Mouse (Mus musculus): ENCODE measurements around the gene Stk40. TPM values are rescaled to one million over a fixed set of nuclear protein-coding genes. Genes with fewer than 3 reads are reported as not detected.

Stk40 gene
- total and polyA plus RNA-seq, 2 experiments from 2014 or later = 16.9 to 21.2 TPM

GRCm38 (mm10) chr4:126152864-126153263 is 49.1 kb downstream of the Stk40 start:
- DNase-seq (ENCODE audit: low spot score) (no peak), ATAC-seq (ENCODE audit: low FRiP score) (no peak)
- Histone ChIP-seq H3K4me3 (ENCODE audit: low read depth, low read length) (no peak overlapping the region), H3K36me3 (ENCODE audit: insufficient read depth, low read length) (no peaks in the 10 kb centered on the region), H3K9me3 (ENCODE audit: low read length) (no peaks in the 10 kb centered on the region), H3K4me2 (ENCODE audit: low read depth, low read length, poor library complexity, severe bottlenecking) (no peak overlapping the region), H3K9ac (replicated peaks; ENCODE audit: low read length, poor library complexity, severe bottlenecking) (no peak overlapping the region), H3K27ac (ENCODE audit: low read depth, low read length) (no peak overlapping the region), H3K4me1 (ENCODE audit: insufficient read depth, low read length) (0 out of 2 replicates have a peak, but pooled peaks cover 4% of the 10 kb centered on the region), H3K27me3 (ENCODE audit: insufficient read depth, low read length) (peaks cover 24% of the 10 kb centered on the region)
- no peak for TF ChIP-seq CTCF (IDR thresholded peaks at IDR 0.05)
- WGBS = 61% methylated on average over 14 of the region's 14 CpGs

- no peak overlapping the region for H3K4me3 ChIP-seq (ENCODE audit: low read depth, low read length)
- no peaks in the 10 kb centered on the region for H3K36me3 ChIP-seq (ENCODE audit: insufficient read depth, low read length)
- H3K4me2 ChIP-seq (ENCODE audit: low read depth, low read length, poor library complexity, severe bottlenecking) = no peak overlapping the region
- no peak overlapping the region for H3K27ac ChIP-seq (ENCODE audit: low read depth, low read length)
- no peak for DNase-seq (ENCODE audit: low spot score)
- ATAC-seq (ENCODE audit: low FRiP score) = no peak
- H3K4me1 ChIP-seq (ENCODE audit: insufficient read depth, low read length) = no peaks in the 10 kb centered on the region
- no peak overlapping the region for H3K9ac ChIP-seq (replicated peaks; ENCODE audit: low read length, poor library complexity, severe bottlenecking)
- TF ChIP-seq CTCF (IDR thresholded peaks at IDR 0.05) = no peak
- 78% methylated on average over 4 of the region's 4 CpGs for WGBS
- peaks cover 2% of the 10 kb centered on the region; the same call in 1 of the 2 replicates for H3K27me3 ChIP-seq (ENCODE audit: insufficient read depth, low read length)
- H3K9me3 ChIP-seq (ENCODE audit: low read length) = no peaks in the 10 kb centered on the region
Measured at GRCm38 (mm10) chr4:126155183-126155582, 51.4 kb downstream of the Stk40 start.

- Histone ChIP-seq H3K9me3 (ENCODE audit: low read length) (no peaks in the 10 kb centered on the region), H3K27ac (ENCODE audit: low read depth, low read length) (no peak overlapping the region), H3K4me3 (ENCODE audit: low read depth, low read length) (no peak overlapping the region), H3K9ac (replicated peaks; ENCODE audit: low read length, poor library complexity, severe bottlenecking) (no peak overlapping the region), H3K36me3 (ENCODE audit: insufficient read depth, low read length) (no peaks in the 10 kb centered on the region), H3K27me3 (ENCODE audit: insufficient read depth, low read length) (no peaks in the 10 kb centered on the region), H3K4me1 (ENCODE audit: insufficient read depth, low read length) (no peaks in the 10 kb centered on the region), H3K4me2 (ENCODE audit: low read depth, low read length, poor library complexity, severe bottlenecking) (no peak overlapping the region)
- no peak for TF ChIP-seq CTCF (IDR thresholded peaks at IDR 0.05)
- ATAC-seq (ENCODE audit: low FRiP score) (no peak), DNase-seq (ENCODE audit: low spot score) (no peak)
- WGBS = 58% methylated on average over 2 of the region's 2 CpGs
Measured at GRCm38 (mm10) chr4:126155869-126156268, 52.1 kb downstream of the Stk40 start.

- TF ChIP-seq CTCF (IDR thresholded peaks at IDR 0.05) = peak; percentile 70
- Histone ChIP-seq H3K27ac (ENCODE audit: low read depth, low read length) (no peak overlapping the region), H3K9me3 (ENCODE audit: low read length) (no peaks in the 10 kb centered on the region), H3K36me3 (ENCODE audit: insufficient read depth, low read length) (no peaks in the 10 kb centered on the region), H3K4me2 (ENCODE audit: low read depth, low read length, poor library complexity, severe bottlenecking) (no peak overlapping the region), H3K9ac (replicated peaks; ENCODE audit: low read length, poor library complexity, severe bottlenecking) (no peak overlapping the region), H3K4me3 (ENCODE audit: low read depth, low read length) (no peak overlapping the region), H3K27me3 (ENCODE audit: insufficient read depth, low read length) (no peaks in the 10 kb centered on the region), H3K4me1 (ENCODE audit: insufficient read depth, low read length) (no peaks in the 10 kb centered on the region)
- DNase-seq (ENCODE audit: low spot score) (no peak), ATAC-seq (ENCODE audit: low FRiP score) (no peak)
- WGBS = 53% methylated on average over 5 of the region's 5 CpGs
Measured at GRCm38 (mm10) chr4:126156617-126157016, 52.9 kb downstream of the Stk40 start.

- H3K27me3 ChIP-seq (ENCODE audit: insufficient read depth, low read length) = no peaks in the 10 kb centered on the region
- H3K27ac ChIP-seq (ENCODE audit: low read depth, low read length) = no peak overlapping the region
- no peak for ATAC-seq (ENCODE audit: low FRiP score)
- no peaks in the 10 kb centered on the region for H3K36me3 ChIP-seq (ENCODE audit: insufficient read depth, low read length)
- H3K4me3 ChIP-seq (ENCODE audit: low read depth, low read length) = no peak overlapping the region
- no peak overlapping the region for H3K4me2 ChIP-seq (ENCODE audit: low read depth, low read length, poor library complexity, severe bottlenecking)
- no peak overlapping the region for H3K9ac ChIP-seq (replicated peaks; ENCODE audit: low read length, poor library complexity, severe bottlenecking)
- no peak for DNase-seq (ENCODE audit: low spot score)
- WGBS = 90% methylated on average over 6 of the region's 6 CpGs
- peaks cover 4% of the 10 kb centered on the region for H3K4me1 ChIP-seq (ENCODE audit: insufficient read depth, low read length)
- H3K9me3 ChIP-seq (ENCODE audit: low read length) = no peaks in the 10 kb centered on the region
- TF ChIP-seq CTCF (IDR thresholded peaks at IDR 0.05) = no peak; the same call in 1 of the 2 replicates
Measured at GRCm38 (mm10) chr4:126157562-126157961, 53.8 kb downstream of the Stk40 start.

- H3K4me1 ChIP-seq (ENCODE audit: insufficient read depth, low read length) = peaks cover 9% of the 10 kb centered on the region
- H3K27me3 ChIP-seq (ENCODE audit: insufficient read depth, low read length) = no peaks in the 10 kb centered on the region
- no peak for TF ChIP-seq CTCF (IDR thresholded peaks at IDR 0.05)
- no peaks in the 10 kb centered on the region for H3K36me3 ChIP-seq (ENCODE audit: insufficient read depth, low read length)
- DNase-seq (ENCODE audit: low spot score) = no peak
- WGBS = 74% methylated on average over 8 of the region's 8 CpGs
- no peak overlapping the region for H3K9ac ChIP-seq (replicated peaks; ENCODE audit: low read length, poor library complexity, severe bottlenecking)
- no peaks in the 10 kb centered on the region for H3K9me3 ChIP-seq (ENCODE audit: low read length)
- H3K4me3 ChIP-seq (ENCODE audit: low read depth, low read length) = no peak overlapping the region
- H3K27ac ChIP-seq (ENCODE audit: low read depth, low read length) = no peak overlapping the region
- ATAC-seq (ENCODE audit: low FRiP score) = no peak
- no peak overlapping the region for H3K4me2 ChIP-seq (ENCODE audit: low read depth, low read length, poor library complexity, severe bottlenecking)
Measured at GRCm38 (mm10) chr4:126159455-126159854, 55.7 kb downstream of the Stk40 start.

Measured in midbrain, postnatal 0 days (tissue).